Mouse (Mus musculus) heart, adult 2 months (tissue): ENCODE data around the gene Col25a1.

Experiments used
- CTCF ChIP-seq: fragments of 200-600 bp; IDR thresholded peaks from 2 replicates; pipeline ENCODE4 v1.8.1; 2022; ENCODE audit warnings: antibody characterized with exemption, mild to moderate bottlenecking, moderate library complexity
- EP300 ChIP-seq: fragments of 200-500 bp; IDR thresholded peaks from 2 replicates; pipeline ENCODE4 v1.6.1; 2011; ENCODE audit warnings: low read depth, low read length, control low read depth; ENCODE audit not compliant: insufficient read depth
- POLR2A ChIP-seq: fragments of 200-500 bp; IDR thresholded peaks from 2 replicates; pipeline ENCODE4 v1.6.1; 2011; ENCODE audit warnings: mild to moderate bottlenecking, low read depth, low read length, control low read depth; ENCODE audit not compliant: insufficient read depth

DNA sequence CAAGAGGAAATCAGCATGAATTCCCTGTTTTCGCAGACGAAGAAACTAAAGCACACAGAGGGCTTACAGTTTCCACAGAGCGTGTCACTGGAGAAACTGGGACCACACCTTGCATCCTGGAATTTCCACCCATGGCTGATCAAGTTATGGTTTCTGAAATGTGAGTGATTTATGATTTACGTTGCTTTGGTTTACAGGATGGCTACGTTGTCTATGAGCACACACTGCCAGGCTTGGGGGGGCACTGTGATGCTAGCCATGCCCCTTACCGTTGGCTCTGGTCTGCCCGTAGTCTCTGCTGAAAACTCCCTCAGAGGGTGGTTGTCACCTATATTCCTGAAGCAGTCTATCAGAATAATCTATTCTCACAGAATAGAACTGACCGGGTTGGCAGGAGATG, at the start of gene Col25a1:
- TF ChIP-seq CTCF (no peak), EP300 (no peak), POLR2A (no peak)
